Mouse (Mus musculus) forebrain, embryonic 12.5 days (tissue): ENCODE measurements at regions not wholly inside any gene's neighbourhood (a gene's known extent, or its start where the extent isn't known, plus 50 kb on each side); places are given as distances from the start of the nearest gene placed in this dataset.

ENCODE experiments used
- ATAC-seq: fragments of 200-750 bp; cut with Nextera tagmentation; 2 replicates; pipeline ENCODE4 v1.8.0; 2017; ENCODE audit warnings: moderate TSS enrichment; ENCODE audit not compliant: low FRiP score
- H3K27ac ChIP-seq: fragments of 300-500 bp; sonication (generic); 2 replicates; pipeline ENCODE4 v1.5.1; 2016; ENCODE audit warnings: mild to moderate bottlenecking
- H3K27me3 ChIP-seq: fragments of 300-500 bp; sonication (generic); 2 replicates; pipeline ENCODE4 v1.6.1; 2016; ENCODE audit warnings: mild to moderate bottlenecking
- H3K36me3 ChIP-seq: fragments of 300-500 bp; sonication (generic); replicated peaks from 2 replicates; pipeline ENCODE4 v1.6.1; 2016; ENCODE audit warnings: mild to moderate bottlenecking
- H3K4me1 ChIP-seq: fragments of 300-500 bp; sonication (generic); 2 replicates; pipeline ENCODE4 v1.6.1; 2016
- H3K4me2 ChIP-seq: fragments of 300-500 bp; sonication (generic); 2 replicates; pipeline ENCODE4 v1.6.1; 2016; ENCODE audit warnings: mild to moderate bottlenecking, moderate library complexity
- H3K4me3 ChIP-seq: fragments of 300-500 bp; sonication (generic); replicated peaks from 2 replicates; pipeline ENCODE4 v1.5.1; 2016; ENCODE audit warnings: mild to moderate bottlenecking
- H3K9ac ChIP-seq: fragments of 300-500 bp; sonication (generic); 2 replicates; pipeline ENCODE4 v1.6.1; 2016; ENCODE audit warnings: mild to moderate bottlenecking
- H3K9me3 ChIP-seq: fragments of 300-500 bp; sonication (generic); 2 replicates; pipeline ENCODE4 v1.6.1; 2016
- WGBS: fragments of 180-500 bp; shearing (Covaris S2); methylation state at CpG from one replicate; pipeline ENCODE4 v1.1.7; 2016; 5-methylcytosine and 5-hydroxymethylcytosine counted together

- Histone ChIP-seq H3K4me2 (no peak overlapping the region), H3K27ac (peak overlapping the region; percentile 62)
- 44% methylated on average over 9 of the region's 9 CpGs for WGBS
These were observed 51.6 kb upstream of the Tbc1d21 start for GRCm38 (mm10) chr9:58421702-58422392.

GRCm38 (mm10) chr9:58428795-58429194, 58.5 kb upstream of the Tbc1d21 start:
- Histone ChIP-seq H3K4me1 (no peaks in the 10 kb centered on the region), H3K27ac (no peak overlapping the region), H3K9me3 (no peaks in the 10 kb centered on the region), H3K27me3 (no peaks in the 10 kb centered on the region), H3K9ac (no peak overlapping the region), H3K4me2 (no peak overlapping the region), H3K36me3 (no peaks in the 10 kb centered on the region), H3K4me3 (no peak overlapping the region)
- no peak for ATAC-seq
- 93% methylated on average over 7 of the region's 7 CpGs for WGBS

More at GRCm38 (mm10) chr9:58421702-58422392, 51.6 kb upstream of the Tbc1d21 start:
- Histone ChIP-seq H3K9me3 (no peaks in the 10 kb centered on the region), H3K27me3 (no peaks in the 10 kb centered on the region), H3K9ac (no peak overlapping the region), H3K4me3 (no peak overlapping the region), H3K4me1 (peaks cover 23% of the 10 kb centered on the region), H3K36me3 (no peaks in the 10 kb centered on the region)
- peak; percentile 46; the same call in 1 of the 2 replicates for ATAC-seq

GRCm38 (mm10) chr9:58430772-58431171, 57.6 kb upstream of the Insyn1 start:
- Histone ChIP-seq H3K9me3 (no peaks in the 10 kb centered on the region), H3K4me1 (peaks cover 6% of the 10 kb centered on the region; the same call in 1 of the 2 replicates), H3K4me3 (no peak overlapping the region), H3K36me3 (no peaks in the 10 kb centered on the region), H3K9ac (no peak overlapping the region), H3K4me2 (no peak overlapping the region), H3K27me3 (0 out of 2 replicates have a peak, but pooled peaks cover under 1% of the 10 kb centered on the region), H3K27ac (no peak overlapping the region)
- WGBS: 96% methylated on average over 4 of the region's 4 CpGs
- no peak for ATAC-seq

- Histone ChIP-seq H3K4me2 (no peak overlapping the region), H3K9ac (no peak overlapping the region), H3K27ac (no peak overlapping the region), H3K27me3 (0 out of 2 replicates have a peak, but pooled peaks cover 6% of the 10 kb centered on the region), H3K9me3 (no peaks in the 10 kb centered on the region), H3K36me3 (no peaks in the 10 kb centered on the region), H3K4me1 (peaks cover 9% of the 10 kb centered on the region; the same call in 1 of the 2 replicates), H3K4me3 (no peak overlapping the region)
- 78% methylated on average over 5 of the region's 5 CpGs for whole genome bisulfite sequencing
- no peak for ATAC-seq
These were observed 55.5 kb upstream of the Insyn1 start for GRCm38 (mm10) chr9:58432793-58433370.

- no peak overlapping the region for H3K27ac ChIP-seq
- no peak for ATAC-seq
- WGBS: 83% methylated on average over 10 of the region's 10 CpGs
These were observed 51.9 kb upstream of the Insyn1 start for GRCm38 (mm10) chr9:58436246-58437091.

GRCm38 (mm10) chr9:58437541-58437940, 50.9 kb upstream of the Insyn1 start:
- no peak overlapping the region for H3K9ac ChIP-seq
- no peak overlapping the region for H3K4me3 ChIP-seq
- H3K27me3 ChIP-seq: 0 out of 2 replicates have a peak, but pooled peaks cover 6% of the 10 kb centered on the region
- no peak overlapping the region for H3K4me2 ChIP-seq
- WGBS: 84% methylated on average over 11 of the region's 11 CpGs
- H3K27ac ChIP-seq: 0 out of 2 replicates have a peak overlapping the region, but pooled peaks have one; percentile 19
- H3K4me1 ChIP-seq: peaks cover 39% of the 10 kb centered on the region
- no peaks in the 10 kb centered on the region for H3K36me3 ChIP-seq
- no peak for ATAC-seq
- H3K9me3 ChIP-seq: no peaks in the 10 kb centered on the region

More at GRCm38 (mm10) chr9:58436246-58437091, 51.9 kb upstream of the Insyn1 start:
- Histone ChIP-seq H3K27me3 (0 out of 2 replicates have a peak, but pooled peaks cover 6% of the 10 kb centered on the region), H3K4me1 (peaks cover 33% of the 10 kb centered on the region), H3K4me2 (no peak overlapping the region), H3K9ac (no peak overlapping the region), H3K4me3 (no peak overlapping the region), H3K36me3 (no peaks in the 10 kb centered on the region), H3K9me3 (no peaks in the 10 kb centered on the region)

GRCm38 (mm10) chr9:58438071-58438858, 50.1 kb upstream of the Insyn1 start:
- ATAC-seq: 0 out of 2 replicates have a peak, but pooled peaks have one; percentile 15
- H3K9ac ChIP-seq: no peak overlapping the region
- H3K4me2 ChIP-seq: no peak overlapping the region
- peak overlapping the region; percentile 80 for H3K27ac ChIP-seq
- H3K4me1 ChIP-seq: peaks cover 40% of the 10 kb centered on the region
- no peaks in the 10 kb centered on the region for H3K9me3 ChIP-seq
- H3K4me3 ChIP-seq: no peak overlapping the region
- WGBS: 54% methylated on average over 7 of the region's 7 CpGs
- 0 out of 2 replicates have a peak, but pooled peaks cover 6% of the 10 kb centered on the region for H3K27me3 ChIP-seq
- no peaks in the 10 kb centered on the region for H3K36me3 ChIP-seq
